Mouse (Mus musculus): ENCODE data around the gene Cfap73.

- TF ChIP-seq CTCF (conservative IDR thresholded peaks at IDR 0.05; ENCODE audit: low read length) (no peak), POU5F1 (IDR thresholded peaks at IDR 0.05; ENCODE audit: borderline replicate concordance, low read length) (no peak)
Observed at GRCm38 (mm10) chr5:120643365-120644085, 9.5 kb upstream of the Cfap73 start.

All from E14TG2a.4 (cell line).